Mouse (Mus musculus) embryonic fibroblast, embryonic 13.5 days (primary cell): ENCODE data around the gene Ccl26. TPM values are rescaled to one million over a fixed set of nuclear protein-coding genes. Genes with fewer than 3 reads are reported as not detected.
A peak's percentile ranks its signal among the peaks of the same experiment; 100 is the strongest.

Experiments used
- H3K27ac ChIP-seq: 2 replicates; pipeline ENCODE4 v1.5.1; 2012; ENCODE audit warnings: low read length, control low read depth, inconsistent platforms; ENCODE audit not compliant: insufficient read depth
- H3K4me1 ChIP-seq: 2 replicates; pipeline ENCODE4 v1.6.1; 2011; ENCODE audit warnings: low read length; ENCODE audit not compliant: control insufficient read depth, insufficient read depth
- H3K4me3 ChIP-seq: 2 replicates; pipeline ENCODE4 v1.5.1; 2011; ENCODE audit warnings: mild to moderate bottlenecking, control low read depth, low read length; ENCODE audit not compliant: insufficient read depth
- CTCF ChIP-seq: IDR thresholded peaks from 2 replicates; pipeline ENCODE4 v1.5.1; 2011; ENCODE audit warnings: mild to moderate bottlenecking, control low read depth, low read length, moderate library complexity, borderline replicate concordance; ENCODE audit not compliant: insufficient read depth
- POLR2A ChIP-seq: IDR thresholded peaks from 2 replicates; pipeline ENCODE4 v1.6.1; 2011; ENCODE audit warnings: low read depth, mild to moderate bottlenecking, control low read depth, low read length, moderate library complexity
- polyA plus RNA-seq: library from polyadenylated mRNA; stranded (reverse); fragments of >200 nt; gene quantifications from 2 replicates; pipeline ENCODE4 v1.2.4, GENCODE M21; 2011; ENCODE audit warnings: low read depth; ENCODE audit not compliant: missing spikeins, insufficient read length

The Ccl26 gene
- polyA plus RNA-seq, 1 experiment = not detected

- Histone ChIP-seq H3K27ac (peak overlapping the region; percentile 65), H3K4me3 (no peak overlapping the region), H3K4me1 (peaks cover 6% of the 10 kb centered on the region; the same call in 1 of the 2 replicates)
- TF ChIP-seq CTCF (no peak), POLR2A (no peak)
These were observed 41.2 kb downstream of the Ccl26 start for GRCm38 (mm10) chr5:135522111-135522722.

GRCm38 (mm10) chr5:135517348-135517883, 46.0 kb downstream of the Ccl26 start:
- peaks cover 6% of the 10 kb centered on the region; the same call in 1 of the 2 replicates for H3K4me1 ChIP-seq
- H3K4me3 ChIP-seq = no peak overlapping the region
- TF ChIP-seq POLR2A (no peak), CTCF (no peak)
- H3K27ac ChIP-seq = no peak overlapping the region

- Histone ChIP-seq H3K4me1 (no peaks in the 10 kb centered on the region), H3K4me3 (no peak overlapping the region), H3K27ac (no peak overlapping the region)
- TF ChIP-seq POLR2A (no peak), CTCF (no peak)
These were observed 50.2 kb downstream of the Ccl26 start for GRCm38 (mm10) chr5:135513131-135513530.

- TF ChIP-seq POLR2A (no peak), CTCF (no peak)
- H3K27ac ChIP-seq = no peak overlapping the region
- no peak overlapping the region for H3K4me3 ChIP-seq
- H3K4me1 ChIP-seq = no peaks in the 10 kb centered on the region
These were observed 52.3 kb downstream of the Ccl26 start for GRCm38 (mm10) chr5:135511105-135511504.

Other genes starting within 250 kb of the Ccl26 start
- not detected in 2 replicates for gene Fkbp6, start 213.5 kb downstream of the Ccl26 start, polyA plus RNA-seq
- gene Trim50, start 210.3 kb downstream of the Ccl26 start, polyA plus RNA-seq = not detected in 2 replicates
- gene Nsun5, start 193.6 kb downstream of the Ccl26 start, polyA plus RNA-seq = 9.6 and 14.0 TPM in 2 replicates
- gene Pom121, start 169.0 kb downstream of the Ccl26 start, polyA plus RNA-seq = 22.3 and 24.4 TPM in 2 replicates
- gene Hip1, start 18.4 kb downstream of the Ccl26 start, polyA plus RNA-seq = 40.1 and 44.2 TPM in 2 replicates
- gene Ccl24, start 9.5 kb upstream of the Ccl26 start, polyA plus RNA-seq = not detected in 2 replicates
- gene Rhbdd2, start 69.0 kb upstream of the Ccl26 start, polyA plus RNA-seq = 18.8 and 23.3 TPM in 2 replicates
- gene Por, start 106.5 kb upstream of the Ccl26 start, polyA plus RNA-seq = 58.5 and 98.3 TPM in 2 replicates
- 89.3 and 94.7 TPM in 2 replicates for gene Tmem120a, start 180.9 kb upstream of the Ccl26 start, polyA plus RNA-seq
- gene Styxl1, start 214.8 kb upstream of the Ccl26 start, polyA plus RNA-seq = 0.50 TPM in 1 of 2 replicates, not detected in the other
- gene Mdh2, start 214.9 kb upstream of the Ccl26 start, polyA plus RNA-seq = 495 and 573 TPM in 2 replicates
- gene Srrm3, start 243.3 kb upstream of the Ccl26 start, polyA plus RNA-seq = not detected in 2 replicates